Mouse (Mus musculus) layer of hippocampus, adult 6 months (tissue): ENCODE measurements around the gene Stx5a. TPM values are rescaled to one million over a fixed set of nuclear protein-coding genes. Genes with fewer than 3 reads are reported as not detected.

ENCODE experiments used
- long read RNA-seq, 2 experiments: library from polyadenylated mRNA; unstranded; transcript quantifications; one replicate each; pipeline ENCODE4 v2.0.0; 2019 to 2020
- microRNA-seq: library from miRNA; unstranded; fragments of <30 nt; microRNA quantifications from one replicate; pipeline ENCODE4 v1.2.0, GENCODE M21; 2020
- polyA plus RNA-seq: library from polyadenylated mRNA; unstranded; fragments of <200 nt; fragmentation: Nextera tagmentation; gene quantifications from 2 replicates; pipeline ENCODE4 v1.2.3, GENCODE M21; 2021

Stx5a gene
- 27.4 and 27.8 TPM in 2 replicates for polyA plus RNA-seq
- long read RNA-seq, experiment 1, transcript Stx5a-202 (10 exons, 2,112 nt): minor isoform, 8 of 49 reads
- long read RNA-seq, experiment 1, transcript Stx5a-213 (11 exons, 2,251 nt): major isoform, 26 of 49 reads
- long read RNA-seq, experiment 1, partial matches to known transcripts: 6 of 49 reads
- long read RNA-seq, experiment 1, other reads (novel, unspliced or antisense): 9 of 49 reads
- long read RNA-seq, experiment 2, transcript Stx5a-213 (11 exons, 2,251 nt): major isoform, 89 of 167 reads
- long read RNA-seq, experiment 2, transcript Stx5a-202 (10 exons, 2,112 nt): minor isoform, 28 of 167 reads
- long read RNA-seq, experiment 2, transcript Stx5a-209 (1 exons, 3,015 nt): minor isoform, 6 of 167 reads
- long read RNA-seq, experiment 2, partial matches to known transcripts: 14 of 167 reads
- long read RNA-seq, experiment 2, other reads (novel, unspliced or antisense): 27 of 167 reads

DNA sequence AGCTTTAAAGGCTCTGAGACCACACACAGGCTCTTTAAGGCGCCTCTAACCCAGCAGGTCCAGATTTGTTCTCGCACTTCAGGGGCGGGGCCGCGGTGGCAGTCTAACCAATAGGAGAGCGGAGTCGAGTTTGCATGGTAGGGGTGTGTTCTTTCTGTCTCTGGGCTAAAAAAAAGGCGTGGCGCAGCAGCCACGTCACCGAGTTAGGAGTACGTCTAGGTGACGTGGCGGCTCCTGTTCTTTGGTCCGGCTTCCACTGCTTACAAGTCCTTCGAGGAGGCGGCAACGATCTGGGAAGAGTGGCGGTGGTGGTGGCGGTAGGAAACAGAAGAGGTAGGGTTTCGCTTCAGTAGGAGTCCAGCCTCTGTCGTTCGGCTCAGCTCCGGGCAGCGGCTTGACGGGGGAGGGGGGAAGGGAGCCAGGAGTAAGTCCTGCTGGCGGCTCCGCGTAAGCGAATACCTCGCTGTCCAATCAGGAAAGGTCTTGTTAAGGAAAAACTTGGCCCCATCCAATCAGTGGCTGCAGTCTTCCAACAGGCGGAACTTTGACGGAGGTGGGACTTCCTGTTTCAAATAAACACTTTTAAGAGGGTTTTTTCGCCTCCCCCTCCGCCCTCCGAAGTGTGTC lies at the start of gene Stx5a:
Gene Stx5a (plus strand): TSS at position 171 of the 627 bp plus-strand sequence.

DNA sequence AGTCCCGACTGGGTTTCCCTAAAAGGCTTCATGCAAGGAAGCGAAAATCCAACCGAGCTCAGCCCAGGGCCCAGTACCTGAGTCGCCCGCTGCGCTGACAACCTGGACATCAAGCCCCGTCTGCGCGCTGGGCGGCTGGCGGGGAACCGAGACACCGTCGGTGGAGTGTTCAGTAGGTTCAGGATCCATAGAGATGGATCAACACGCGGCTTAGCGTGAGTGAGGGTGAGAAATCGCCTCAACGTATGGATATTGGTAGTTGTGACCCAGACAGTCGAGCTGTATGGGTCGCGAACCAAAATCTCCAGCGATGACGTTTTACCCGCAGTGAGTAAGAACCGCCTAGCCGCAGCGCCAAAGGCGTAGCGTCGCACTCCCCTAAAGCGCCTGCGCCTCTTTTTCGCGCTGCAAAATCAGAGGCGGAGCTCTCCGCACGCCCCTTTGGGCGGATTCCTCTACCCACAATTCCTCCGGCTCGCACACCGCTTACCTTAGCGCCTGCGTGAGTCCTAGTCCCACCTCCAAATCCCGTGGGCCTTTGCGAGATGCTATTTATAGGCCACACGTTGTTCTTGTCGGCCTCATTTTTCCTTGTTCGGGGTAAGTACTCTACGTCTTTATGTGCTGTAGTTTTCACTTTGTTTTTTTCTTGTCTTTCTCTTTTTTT lies 18.2 kb upstream of the Stx5a start, which contains the start of gene Slc3a2:
Gene Slc3a2 (minus strand): TSS at position 463 of the 667 bp plus-strand sequence.

DNA sequence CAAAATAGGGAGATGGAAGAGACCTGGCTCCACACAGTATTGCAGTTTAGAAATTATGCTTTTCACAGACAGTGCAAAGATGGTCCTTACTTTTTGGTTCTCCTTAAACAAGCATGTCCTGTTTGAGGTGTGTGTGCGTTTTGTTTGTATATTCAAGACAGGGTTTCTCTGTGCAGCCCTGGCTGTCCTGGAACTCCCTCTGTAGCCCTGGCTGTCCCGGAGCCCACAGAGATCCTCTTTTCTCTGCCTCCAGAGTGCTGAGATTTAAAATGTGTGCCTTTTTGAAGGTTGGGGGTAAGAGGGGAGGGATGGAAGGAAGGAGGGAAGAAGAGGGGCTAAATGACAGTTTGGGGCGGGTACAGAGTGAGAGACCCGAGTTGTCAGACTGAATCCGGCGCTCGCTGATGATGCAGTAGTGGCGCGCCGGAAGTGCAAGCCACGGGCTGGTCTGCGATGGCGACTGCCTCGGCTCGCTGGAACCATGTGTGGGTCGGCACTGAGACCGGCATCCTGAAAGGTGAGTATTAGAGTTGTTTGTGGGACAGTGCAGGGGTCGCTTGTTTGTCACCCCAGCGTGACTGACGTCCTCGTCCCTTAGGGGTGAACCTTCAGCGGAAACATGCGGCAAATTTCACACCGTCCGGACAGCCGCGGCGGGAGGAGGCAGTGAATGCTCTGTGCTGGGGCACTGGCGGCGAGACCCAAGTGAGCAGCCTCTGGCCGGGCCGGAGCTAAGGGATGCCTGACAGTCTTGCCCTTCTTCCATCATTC lies 5.6 kb upstream of the Stx5a start, which contains the start of gene Wdr74:
Gene Wdr74 (plus strand): TSS at position 439 of the 771 bp plus-strand sequence.

DNA sequence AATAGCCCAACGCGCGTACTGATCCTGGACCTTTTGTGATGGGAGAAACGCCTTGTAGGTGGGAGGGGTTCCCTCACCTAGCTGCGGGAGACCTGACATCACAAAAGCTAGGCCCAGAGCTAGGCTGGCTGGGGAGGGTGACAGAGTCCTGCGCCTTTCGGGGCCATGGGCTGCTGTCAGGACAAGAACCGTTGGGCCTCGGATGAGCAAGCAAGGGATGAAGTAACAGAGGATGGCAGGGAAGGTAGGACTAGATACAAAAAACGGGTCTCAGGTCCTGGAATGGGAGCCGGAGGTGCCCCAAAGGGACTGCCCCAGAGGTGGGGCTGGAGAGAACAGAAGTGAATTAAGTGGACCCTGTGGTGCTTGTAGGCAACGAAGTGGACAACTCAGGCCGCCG lies 610 bp upstream of the Stx5a start, which contains the start of gene 1700092M07Rik:
Gene 1700092M07Rik (plus strand): TSS at position 116 of the 400 bp plus-strand sequence.

DNA sequence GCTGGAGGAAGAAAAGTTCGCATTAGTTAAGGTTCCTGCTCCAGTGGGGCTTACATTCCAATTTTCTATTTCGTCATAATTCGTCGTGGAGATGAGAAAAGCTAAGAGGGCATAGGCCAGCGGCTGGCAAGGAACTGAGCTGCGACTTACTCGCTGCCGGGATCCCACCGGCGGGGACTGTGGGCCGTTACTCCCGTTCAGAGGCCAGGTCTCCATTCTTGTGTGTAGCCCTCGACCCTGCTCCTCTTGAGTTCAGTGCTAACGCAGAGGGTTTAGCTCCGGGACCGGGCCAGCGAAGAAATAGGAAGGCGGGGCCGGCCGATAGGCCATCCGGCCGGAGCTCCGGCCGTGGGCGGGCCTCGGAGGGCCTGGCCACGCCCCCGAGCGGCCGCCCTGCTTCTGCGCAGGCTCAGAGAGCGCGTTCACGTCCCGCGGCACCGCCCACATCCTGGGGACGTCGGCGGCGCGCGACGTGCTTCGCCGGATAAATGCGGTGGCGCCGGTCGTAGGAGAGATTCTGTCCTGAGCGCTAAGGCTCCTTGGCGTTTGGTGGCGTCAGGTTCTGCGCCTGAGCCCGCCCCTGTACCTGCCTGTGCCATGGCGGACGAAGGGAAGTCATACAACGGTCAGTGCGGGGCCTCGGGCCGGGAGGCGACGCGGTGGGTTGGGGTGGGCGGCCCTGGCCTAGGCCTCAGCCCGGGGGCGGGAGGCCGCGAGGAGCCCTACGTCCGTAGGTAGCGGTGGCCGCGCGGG lies 15.6 kb downstream of the Stx5a start, which contains the start of gene Nxf1:
Gene Nxf1 (plus strand): TSS at position 439 of the 753 bp plus-strand sequence.

DNA sequence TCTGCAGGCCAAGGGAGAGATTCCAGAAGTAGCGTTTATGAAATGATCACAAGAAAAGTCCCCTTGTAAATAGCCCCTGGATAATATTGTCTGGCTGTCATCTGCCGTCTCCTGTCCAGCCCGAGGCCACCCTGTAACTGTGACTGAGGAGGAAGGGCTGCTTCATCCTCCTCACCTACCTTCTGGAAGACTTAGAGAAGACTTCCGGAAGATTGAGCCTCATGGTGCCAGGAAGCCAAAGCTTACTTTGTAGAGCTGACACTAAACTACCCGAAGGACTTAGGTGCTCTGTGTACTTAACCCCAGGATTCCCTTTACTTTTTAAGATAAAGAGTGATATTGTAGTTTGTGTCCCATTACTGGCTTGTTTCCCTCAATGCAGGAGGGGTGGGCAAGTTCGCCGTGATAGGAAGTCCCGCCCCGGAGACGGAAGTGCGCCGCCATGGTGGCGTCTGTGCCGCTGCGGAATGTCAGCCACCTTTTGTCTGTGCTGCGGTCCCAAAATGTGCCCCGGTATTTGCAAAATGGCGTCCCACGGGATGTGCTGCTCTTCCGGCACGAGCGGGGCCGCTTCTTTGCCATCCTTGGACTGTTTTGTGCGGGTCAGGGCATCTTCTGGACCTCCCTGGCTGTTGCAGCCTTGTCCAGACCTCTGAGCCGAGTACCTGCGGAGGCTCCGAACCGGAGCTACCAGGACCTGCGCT lies 29.5 kb downstream of the Stx5a start, which contains the start of gene Tmem223:
Gene Tmem223 (plus strand): TSS at position 430 of the 704 bp plus-strand sequence.

DNA sequence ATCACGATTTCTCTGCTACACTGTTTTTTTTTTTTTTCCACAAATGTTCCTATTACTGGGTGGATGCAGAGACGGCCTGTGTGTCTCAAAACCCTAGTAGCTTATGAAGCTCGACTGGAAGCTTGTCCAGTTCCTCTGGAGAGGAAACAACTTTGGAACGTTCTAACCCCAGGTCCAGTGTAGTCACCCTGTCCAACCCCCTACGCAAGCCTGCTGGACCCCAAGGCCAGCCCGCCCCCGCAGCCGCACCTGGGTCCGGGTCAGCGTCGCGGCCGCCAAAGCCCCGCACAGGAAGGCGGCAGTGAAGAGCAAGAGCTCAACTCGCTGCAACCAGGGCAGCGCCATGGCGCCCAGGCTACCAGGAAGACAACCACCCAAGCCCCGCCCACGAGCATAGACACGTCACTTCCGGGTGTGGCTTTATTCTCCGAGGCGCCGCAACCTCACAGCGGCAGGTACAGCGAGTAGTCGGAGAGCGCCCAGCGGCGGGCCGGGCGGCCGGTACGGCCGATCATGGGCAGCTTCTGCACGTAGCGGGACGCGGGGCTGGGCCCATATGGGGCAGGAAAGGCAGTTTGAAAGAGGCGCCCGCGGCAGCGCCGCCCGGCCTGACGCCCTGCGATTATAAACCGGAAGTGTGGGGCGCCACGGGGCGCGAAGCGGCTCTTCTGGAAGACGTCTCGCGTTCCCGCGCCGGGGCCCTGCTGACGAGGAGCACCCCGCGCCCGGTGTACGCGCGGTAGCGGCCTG lies 33.0 kb downstream of the Stx5a start, which contains the start of gene Tmem179b:
Gene Tmem179b (minus strand): TSS at position 382 of the 750 bp plus-strand sequence.

DNA sequence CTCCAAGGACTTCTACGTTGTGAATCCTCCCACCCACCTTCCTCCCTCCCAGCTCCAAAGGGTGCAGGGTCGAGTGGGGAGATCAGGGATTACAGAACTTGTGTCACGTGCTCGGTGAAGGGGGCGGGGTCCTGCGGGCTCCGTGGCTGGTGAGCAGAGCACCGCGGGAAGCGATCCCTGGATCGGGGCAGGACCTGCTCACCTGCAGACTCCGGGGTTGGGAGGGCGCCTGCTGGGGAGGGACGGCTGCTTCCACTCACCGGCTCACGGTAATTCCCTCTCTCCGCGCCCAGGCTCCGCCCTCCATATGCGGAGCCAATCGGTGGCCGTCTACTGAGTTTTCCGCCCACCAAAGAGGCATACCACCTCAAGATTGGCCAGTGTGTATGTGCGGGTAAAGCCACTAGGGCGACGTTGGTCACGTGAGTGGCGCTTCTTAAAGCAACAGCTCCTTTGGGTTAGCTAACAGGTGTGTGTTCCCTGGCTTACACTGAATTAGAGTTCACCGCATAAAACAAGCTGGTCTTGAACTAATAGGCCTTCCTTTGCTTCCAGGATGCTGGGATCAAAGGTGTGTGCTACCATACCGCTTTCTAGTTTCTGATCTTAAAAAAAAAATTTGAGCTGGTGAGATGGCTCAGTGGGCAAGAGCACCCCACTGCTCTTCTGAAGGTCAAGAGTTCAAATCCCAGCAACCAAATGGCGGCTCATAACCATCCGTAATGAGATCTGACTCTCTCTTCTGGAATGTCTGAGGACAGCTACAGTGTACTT lies 45.0 kb downstream of the Stx5a start, which contains the start of gene Taf6l:
Gene Taf6l (minus strand): TSS at position 410 of the 774 bp plus-strand sequence.

DNA sequence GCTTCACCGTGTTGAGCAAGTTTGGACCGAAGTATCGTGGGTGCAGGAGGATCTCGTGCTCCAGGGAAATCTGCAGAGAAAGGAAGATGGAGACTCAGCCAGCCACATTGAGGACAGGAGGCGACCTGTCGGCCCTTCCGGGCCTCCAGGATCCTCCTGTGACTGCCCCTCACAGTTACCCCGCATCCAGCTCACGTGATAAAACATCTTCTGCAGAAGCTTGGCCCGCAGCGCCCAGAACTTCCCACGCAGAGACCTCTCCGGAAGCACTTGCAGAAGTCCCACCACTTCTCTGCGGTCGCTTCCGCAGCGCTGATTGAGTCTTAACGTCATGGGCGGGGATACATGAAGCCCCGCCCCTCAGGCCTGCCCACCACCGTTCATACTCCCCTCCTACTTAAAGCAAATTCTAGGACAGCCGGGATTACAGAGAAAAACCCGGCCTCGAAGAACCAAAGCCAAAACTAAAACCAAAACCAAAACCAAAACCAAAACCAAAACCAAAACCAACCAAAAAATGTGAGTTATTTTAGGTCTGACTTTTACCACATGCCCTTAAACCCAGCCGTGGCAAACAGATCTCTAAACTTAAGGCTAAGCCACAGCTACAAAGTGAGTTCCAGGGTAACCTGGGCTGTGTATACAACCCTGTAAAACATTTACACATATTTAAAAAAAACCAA lies 57.2 kb downstream of the Stx5a start, which contains the start of gene Polr2g:
Gene Polr2g (minus strand): TSS at position 314 of the 683 bp plus-strand sequence.

DNA sequence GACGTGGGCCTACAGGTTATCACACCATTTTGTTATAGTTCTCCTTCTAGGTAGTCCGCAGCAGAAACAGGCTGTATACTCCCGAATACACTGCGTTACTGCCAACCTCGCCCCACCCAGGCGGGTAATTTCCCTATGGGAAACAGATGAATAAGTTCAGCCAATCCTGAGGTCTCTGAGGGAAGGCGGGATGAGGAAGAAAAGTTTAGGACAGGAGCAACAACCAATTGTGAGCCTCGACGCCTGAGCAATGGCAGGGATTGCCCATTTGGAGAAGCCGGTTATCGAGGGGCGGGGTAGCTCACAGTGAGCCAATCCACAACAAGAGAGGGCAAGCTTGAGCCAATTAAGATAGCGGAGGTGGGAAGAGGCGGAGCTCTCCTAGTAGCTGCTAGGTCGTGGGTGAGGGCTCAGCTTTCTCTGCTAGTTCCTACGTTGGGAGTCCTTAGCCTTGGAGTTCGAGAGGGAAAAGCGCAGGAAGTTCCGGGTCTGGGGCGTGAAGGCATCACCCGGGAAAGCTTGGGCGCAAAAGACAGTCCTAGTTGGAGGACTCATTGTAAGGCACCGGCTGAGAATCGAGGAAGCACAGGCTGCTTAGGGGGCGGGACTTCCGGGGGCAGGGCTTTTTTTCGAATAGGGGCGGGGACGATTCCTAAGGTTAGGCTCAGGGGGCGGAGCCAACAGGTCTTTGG lies 61.1 kb downstream of the Stx5a start, which contains the start of gene Zbtb3:
Gene Zbtb3 (plus strand): TSS at position 426 of the 692 bp plus-strand sequence.

Small RNAs within 50 kb of the gene (microRNA-seq; reads per million reads assigned to microRNA genes)
- not detected for gene Mir6992

Other genes with a start within 250 kb of the Stx5a start
- 8.6 and 10.4 TPM in 2 replicates for gene Slc22a8, start 150.2 kb upstream of the Stx5a start, polyA plus RNA-seq
- gene Slc22a6, start 123.4 kb upstream of the Stx5a start, polyA plus RNA-seq: 0.43 and 1.1 TPM in 2 replicates
- gene Chrm1, start 77.6 kb upstream of the Stx5a start, polyA plus RNA-seq: 58.8 and 86.9 TPM in 2 replicates
- 194 and 203 TPM in 2 replicates for gene Slc3a2, start 18.0 kb upstream of the Stx5a start, polyA plus RNA-seq
- 60.1 and 61.7 TPM in 2 replicates for gene Wdr74, start 5.6 kb upstream of the Stx5a start, polyA plus RNA-seq
- gene 1700092M07Rik, start 695 bp upstream of the Stx5a start, polyA plus RNA-seq: 0.38 TPM in 1 of 2 replicates, not detected in the other
- 29.6 and 30.3 TPM in 2 replicates for gene Nxf1, start 15.7 kb downstream of the Stx5a start, polyA plus RNA-seq
- gene Tmem223, start 29.6 kb downstream of the Stx5a start, polyA plus RNA-seq: 260 and 276 TPM in 2 replicates
- 34.5 and 40.0 TPM in 2 replicates for gene Tmem179b, start 33.1 kb downstream of the Stx5a start, polyA plus RNA-seq
- gene Taf6l, start 45.0 kb downstream of the Stx5a start, polyA plus RNA-seq: 14.4 and 16.9 TPM in 2 replicates
- 237 and 259 TPM in 2 replicates for gene Polr2g, start 57.2 kb downstream of the Stx5a start, polyA plus RNA-seq
- 1.8 and 2.2 TPM in 2 replicates for gene Zbtb3, start 61.1 kb downstream of the Stx5a start, polyA plus RNA-seq
- gene Ttc9c, start 77.9 kb downstream of the Stx5a start, polyA plus RNA-seq: 16.3 and 23.9 TPM in 2 replicates
- gene Hnrnpul2, start 78.6 kb downstream of the Stx5a start, polyA plus RNA-seq: 6.1 and 6.8 TPM in 2 replicates
- not detected in 2 replicates for gene AC129217.1, start 88.4 kb downstream of the Stx5a start, polyA plus RNA-seq
- gene Bscl2, start 96.1 kb downstream of the Stx5a start, polyA plus RNA-seq: 90.2 and 97.4 TPM in 2 replicates
- gene Gng3, start 97.8 kb downstream of the Stx5a start, polyA plus RNA-seq: 238 and 326 TPM in 2 replicates
- 0.16 and 0.25 TPM in 2 replicates for gene Lrrn4cl, start 109.4 kb downstream of the Stx5a start, polyA plus RNA-seq
- gene Ubxn1, start 130.1 kb downstream of the Stx5a start, polyA plus RNA-seq: 153 and 176 TPM in 2 replicates
- 71.6 and 77.0 TPM in 2 replicates for gene Uqcc3, start 139.5 kb downstream of the Stx5a start, polyA plus RNA-seq
- 3.7 and 5.7 TPM in 2 replicates for gene Lbhd1, start 142.3 kb downstream of the Stx5a start, polyA plus RNA-seq
- not detected in 2 replicates for gene Gm49403, start 142.5 kb downstream of the Stx5a start, polyA plus RNA-seq
- gene 1810009A15Rik, start 147.4 kb downstream of the Stx5a start, polyA plus RNA-seq: 77.9 and 90.8 TPM in 2 replicates
- gene Gm49416, start 147.5 kb downstream of the Stx5a start, polyA plus RNA-seq: 4.9 and 10.5 TPM in 2 replicates
- 6.6 and 8.1 TPM in 2 replicates for gene Ints5, start 151.6 kb downstream of the Stx5a start, polyA plus RNA-seq
- 20.4 and 22.5 TPM in 2 replicates for gene Ganab, start 156.7 kb downstream of the Stx5a start, polyA plus RNA-seq
- 45.2 and 47.5 TPM in 2 replicates for gene B3gat3, start 179.0 kb downstream of the Stx5a start, polyA plus RNA-seq
- 5.4 and 6.3 TPM in 2 replicates for gene Rom1, start 187.9 kb downstream of the Stx5a start, polyA plus RNA-seq
- gene Eml3, start 188.1 kb downstream of the Stx5a start, polyA plus RNA-seq: 3.5 and 4.0 TPM in 2 replicates
- gene Mta2, start 200.5 kb downstream of the Stx5a start, polyA plus RNA-seq: 22.3 and 23.3 TPM in 2 replicates
- gene Tut1, start 212.4 kb downstream of the Stx5a start, polyA plus RNA-seq: 10.4 and 11.1 TPM in 2 replicates
- 400 and 450 TPM in 2 replicates for gene Eef1g, start 225.6 kb downstream of the Stx5a start, polyA plus RNA-seq
- 5.6 and 7.2 TPM in 2 replicates for gene Ahnak, start 247.9 kb downstream of the Stx5a start, polyA plus RNA-seq